Mouse (Mus musculus) megakaryocyte, embryonic 14.5 days (primary cell): ENCODE data around the gene Derl2. TPM values are rescaled to one million over a fixed set of nuclear protein-coding genes. Genes with fewer than 3 reads are reported as not detected.

Experiments used
- H3K27me3 ChIP-seq: replicated peaks from 2 replicates; pipeline ENCODE3; 2012; ENCODE audit warnings: inconsistent platforms
- H3K36me3 ChIP-seq: replicated peaks from 2 replicates; pipeline ENCODE3; 2012; ENCODE audit warnings: low read length, inconsistent platforms, mixed read lengths
- H3K4me1 ChIP-seq: 2 replicates; pipeline ENCODE4 v1.6.1; 2012; ENCODE audit warnings: inconsistent platforms
- H3K4me3 ChIP-seq: replicated peaks from 2 replicates; pipeline ENCODE3; 2012; ENCODE audit warnings: moderate library complexity, mild to moderate bottlenecking, inconsistent platforms
- H3K9me3 ChIP-seq: 2 replicates; pipeline ENCODE4 v1.6.1; 2012; ENCODE audit warnings: inconsistent platforms
- FLI1 ChIP-seq: IDR thresholded peaks from 2 replicates; pipeline ENCODE4 v1.6.1; 2012; ENCODE audit warnings: low read length, inconsistent platforms, mixed read lengths
- GATA1 ChIP-seq: IDR thresholded peaks from 3 replicates; pipeline ENCODE4 v1.6.1; 2012; ENCODE audit warnings: mixed read lengths, low read length, inconsistent platforms, borderline replicate concordance
- polyA plus RNA-seq: library from polyadenylated mRNA; stranded (reverse); fragments of >175 nt; gene quantifications from 2 replicates; pipeline ENCODE4 v1.2.3, GENCODE M21; 2012; ENCODE audit warnings: low replicate concordance; ENCODE audit not compliant: insufficient read depth

Derl2 gene
- 3.4 and 28.6 TPM in 2 replicates for polyA plus RNA-seq

- TF ChIP-seq GATA1: no peak
- TF ChIP-seq FLI1: peak; percentile 61; the same call in 1 of the 2 replicates
- Histone ChIP-seq H3K4me1 (peaks cover 68% of the 10 kb centered on the region), H3K27me3 (no peaks in the 10 kb centered on the region), H3K36me3 (peaks cover 55% of the 10 kb centered on the region), H3K9me3 (no peaks in the 10 kb centered on the region), H3K4me3 (peak within 1 kb of the TSS; percentile 98)
Measured at GRCm38 (mm10) chr11:71019201-71020068, at the start of gene Derl2, which contains the start of gene Mis12. Derl2 (minus strand) TSS chr11:71019841. Mis12 (plus strand) TSS chr11:71019611.

- H3K36me3 ChIP-seq: no peaks in the 10 kb centered on the region
- H3K4me1 ChIP-seq: no peaks in the 10 kb centered on the region
- no peak for TF ChIP-seq FLI1
- TF ChIP-seq GATA1: no peak
- no peaks in the 10 kb centered on the region for H3K9me3 ChIP-seq
- H3K4me3 ChIP-seq: no peak overlapping the region
- peaks cover 7% of the 10 kb centered on the region for H3K27me3 ChIP-seq
Measured at GRCm38 (mm10) chr11:71052554-71052953, 32.9 kb upstream of the Derl2 start.

GRCm38 (mm10) chr11:71039526-71040298 lies 20.1 kb upstream of the Derl2 start:
- Histone ChIP-seq H3K4me3 (no peak overlapping the region), H3K36me3 (no peaks in the 10 kb centered on the region), H3K9me3 (0 out of 2 replicates have a peak, but pooled peaks cover 3% of the 10 kb centered on the region), H3K27me3 (peaks cover 10% of the 10 kb centered on the region), H3K4me1 (no peaks in the 10 kb centered on the region)
- TF ChIP-seq FLI1 (no peak), GATA1 (no peak)

- TF ChIP-seq FLI1: no peak
- TF ChIP-seq GATA1: no peak
- Histone ChIP-seq H3K27me3 (peaks cover 11% of the 10 kb centered on the region), H3K36me3 (peaks cover 49% of the 10 kb centered on the region), H3K4me1 (peaks cover 8% of the 10 kb centered on the region), H3K9me3 (0 out of 2 replicates have a peak, but pooled peaks cover 3% of the 10 kb centered on the region), H3K4me3 (peak within 1 kb of the TSS; percentile 50)
Measured at GRCm38 (mm10) chr11:71033163-71033761, 13.6 kb upstream of the Derl2 start, which contains the start of gene 6330403K07Rik. 6330403K07Rik (minus strand) TSS chr11:71033513.

- peaks cover 14% of the 10 kb centered on the region for H3K4me1 ChIP-seq
- no peak overlapping the region for H3K4me3 ChIP-seq
- H3K9me3 ChIP-seq: no peaks in the 10 kb centered on the region
- H3K27me3 ChIP-seq: peaks cover 8% of the 10 kb centered on the region
- H3K36me3 ChIP-seq: peaks cover 55% of the 10 kb centered on the region
- TF ChIP-seq GATA1 (no peak), FLI1 (no peak)
Measured at GRCm38 (mm10) chr11:71032491-71033162, 13.0 kb upstream of the Derl2 start.

GRCm38 (mm10) chr11:71032070-71032469 lies 12.4 kb upstream of the Derl2 start:
- Histone ChIP-seq H3K4me1 (peaks cover 17% of the 10 kb centered on the region), H3K4me3 (no peak overlapping the region), H3K9me3 (no peaks in the 10 kb centered on the region), H3K36me3 (peaks cover 61% of the 10 kb centered on the region), H3K27me3 (peaks cover 8% of the 10 kb centered on the region)
- TF ChIP-seq GATA1: no peak
- no peak for TF ChIP-seq FLI1

- H3K4me3 ChIP-seq: no peak overlapping the region
- peaks cover 86% of the 10 kb centered on the region for H3K36me3 ChIP-seq
- peaks cover 17% of the 10 kb centered on the region for H3K4me1 ChIP-seq
- H3K27me3 ChIP-seq: peaks cover 6% of the 10 kb centered on the region
- TF ChIP-seq FLI1 (no peak), GATA1 (no peak)
- no peaks in the 10 kb centered on the region for H3K9me3 ChIP-seq
Measured at GRCm38 (mm10) chr11:71029403-71030118, 9.9 kb upstream of the Derl2 start.

GRCm38 (mm10) chr11:71028280-71028679 lies 8.6 kb upstream of the Derl2 start:
- no peaks in the 10 kb centered on the region for H3K9me3 ChIP-seq
- no peak overlapping the region for H3K4me3 ChIP-seq
- peaks cover 6% of the 10 kb centered on the region for H3K27me3 ChIP-seq
- peaks cover 97% of the 10 kb centered on the region for H3K36me3 ChIP-seq
- no peak for TF ChIP-seq FLI1
- TF ChIP-seq GATA1: no peak
- H3K4me1 ChIP-seq: peaks cover 24% of the 10 kb centered on the region
